Mouse (Mus musculus) heart, adult 2 months (tissue): Measurements from ENCODE around the gene Hpcal1.

Experiments
- CTCF ChIP-seq: fragments of 200-600 bp; IDR thresholded peaks from 2 replicates; pipeline ENCODE4 v1.8.1; 2022; ENCODE audit warnings: antibody characterized with exemption, mild to moderate bottlenecking, moderate library complexity
- POLR2A ChIP-seq: fragments of 200-500 bp; IDR thresholded peaks from 2 replicates; pipeline ENCODE4 v1.6.1; 2011; ENCODE audit warnings: mild to moderate bottlenecking, low read depth, low read length, control low read depth; ENCODE audit not compliant: insufficient read depth

DNA sequence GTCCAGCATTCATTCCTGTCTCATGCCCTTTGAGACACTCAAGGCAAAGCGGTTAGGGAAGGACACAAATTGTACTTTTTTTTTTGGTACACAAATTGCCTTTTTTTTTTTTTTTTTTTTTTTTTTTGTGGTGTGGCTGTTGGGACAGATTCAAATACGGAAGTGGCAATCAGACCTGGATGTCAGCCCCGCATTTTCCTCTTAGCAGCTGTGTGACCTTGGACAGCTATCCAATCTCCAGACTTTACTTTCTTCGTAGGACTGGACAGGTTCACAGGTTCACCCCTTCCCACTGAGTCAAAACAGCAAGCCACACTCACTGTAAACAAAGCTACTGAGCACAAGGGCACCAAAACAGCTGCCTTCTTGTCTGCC lies 57.5 kb downstream of the Hpcal1 start:
- TF ChIP-seq CTCF (no peak), POLR2A (no peak)
